Mouse (Mus musculus) olfactory bulb, adult 2 months (tissue): ENCODE data around the gene Aldh8a1.

Experiments
- CTCF ChIP-seq: fragments of 200-500 bp; IDR thresholded peaks from 2 replicates; pipeline ENCODE4 v1.5.1; 2012; ENCODE audit warnings: low read depth, mild to moderate bottlenecking, low read length, moderate library complexity; ENCODE audit not compliant: insufficient read depth
- POLR2A ChIP-seq: fragments of 200-500 bp; IDR thresholded peaks from 2 replicates; pipeline ENCODE4 v1.6.1; 2012; ENCODE audit warnings: mild to moderate bottlenecking, low read depth, low read length, moderate library complexity; ENCODE audit not compliant: insufficient read depth

DNA sequence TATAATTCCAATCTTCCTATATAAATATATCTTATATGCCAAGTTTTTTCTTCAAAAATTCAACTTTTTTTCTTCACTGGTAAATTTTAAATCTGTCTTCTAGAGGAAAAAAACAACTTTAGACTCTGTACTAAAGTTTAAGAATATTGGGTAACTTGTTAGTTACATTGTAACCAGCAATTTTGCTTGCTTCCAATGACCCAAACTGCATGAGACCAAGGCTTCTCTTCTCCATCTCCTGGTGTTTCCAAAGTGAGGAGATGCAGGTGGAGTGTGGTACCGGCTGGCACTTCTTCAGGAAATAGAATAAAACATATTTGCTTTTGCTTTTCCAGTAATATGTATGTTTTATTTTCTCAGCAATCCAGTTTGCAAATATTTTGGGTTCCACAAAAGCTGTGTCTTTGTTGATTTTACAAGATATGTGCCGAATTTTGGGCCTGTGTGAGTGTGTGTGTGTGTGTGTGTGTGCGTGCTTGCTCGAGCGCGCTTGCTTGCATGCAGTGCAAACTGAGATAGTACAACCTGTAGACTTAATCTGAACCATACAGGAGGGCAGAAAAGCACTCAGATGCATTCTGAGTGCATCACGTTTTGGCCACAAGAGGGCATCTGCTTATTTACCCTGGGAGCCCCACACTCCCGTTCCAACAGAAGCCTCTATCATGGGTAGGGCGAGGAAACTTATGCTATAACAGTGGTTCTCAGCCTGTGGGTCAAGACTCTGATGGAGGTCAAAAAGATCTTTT, 1.3 kb downstream of the Aldh8a1 start:
- peak; percentile 39; the same call in 1 of the 2 replicates for TF ChIP-seq CTCF
- no peak for TF ChIP-seq POLR2A
